In genomic region chr2:27671633-27672091, GRCm38 (mm10) we compare ENCODE assay signal across 7 mouse cellular contexts. TPM values are rescaled to one million over a fixed set of nuclear protein-coding genes. Genes with fewer than 3 reads are reported as not detected.
DNase-seq lines count a peak whose midpoint lies in the region; ATAC-seq and TF ChIP-seq lines count a peak whose summit lies in the region.

No protein-coding gene starts in this region.

- no peaks in the 10 kb centered on the region for H3K9me3 ChIP-seq in hindbrain, embryonic 11.5 days (ENCODE audit: control insufficient read depth, low read length)
- no peaks in the 10 kb centered on the region for H3K9me3 ChIP-seq in limb, embryonic 12.5 days

- no peaks in the 10 kb centered on the region for H3K36me3 ChIP-seq in hindbrain, embryonic 11.5 days (ENCODE audit: control insufficient read depth, insufficient read depth, low read length)
- H3K36me3 ChIP-seq in limb, embryonic 12.5 days = no peaks in the 10 kb centered on the region
- no peaks in the 10 kb centered on the region for H3K36me3 ChIP-seq in small intestine, adult 2 months (ENCODE audit: control insufficient read depth, insufficient read depth, low read length)

- H3K4me1 ChIP-seq in hindbrain, embryonic 11.5 days (replicated peaks; ENCODE audit: control insufficient read depth, insufficient read depth, low read length) = peaks cover 7% of the 10 kb centered on the region
- H3K4me1 ChIP-seq in limb, embryonic 12.5 days (replicated peaks) = peaks cover 50% of the 10 kb centered on the region
- peaks cover 44% of the 10 kb centered on the region for H3K4me1 ChIP-seq in small intestine, adult 2 months (ENCODE audit: control insufficient read depth, insufficient read depth, insufficient read length, low read length)

- peak overlapping the region; percentile 19; the same call in 1 of the 2 replicates for H3K27ac ChIP-seq in hindbrain, embryonic 11.5 days (ENCODE audit: low read depth, low read length)
- peak overlapping the region; percentile 86 for H3K27ac ChIP-seq in limb, embryonic 12.5 days
- H3K27ac ChIP-seq in small intestine, adult 2 months (ENCODE audit: insufficient read depth, low read depth, low read length) = peak overlapping the region; percentile 99

- WGBS in hindbrain, embryonic 11.5 days = 32% methylated on average over 3 of the region's 3 CpGs
- 24% methylated on average over 3 of the region's 3 CpGs for WGBS in limb, embryonic 12.5 days
- 12% methylated on average over 3 of the region's 3 CpGs for WGBS in small intestine, adult 2 months

- ATAC-seq in hindbrain, embryonic 11.5 days (ENCODE audit: low FRiP score) = no peak
- ATAC-seq in limb, embryonic 12.5 days (ENCODE audit: insufficient number of reproducible peaks, insufficient read depth, low FRiP score, low TSS enrichment, low read depth) = peak; percentile 18; the same call in 1 of the 2 replicates
- ATAC-seq in erythroblast, adult 5-6 weeks (replicated peaks; ENCODE audit: low FRiP score, poor library complexity, severe bottlenecking) = no peak

- no peaks in the 10 kb centered on the region for H3K27me3 ChIP-seq in hindbrain, embryonic 11.5 days (ENCODE audit: control insufficient read depth, insufficient read depth, low read length)
- no peaks in the 10 kb centered on the region for H3K27me3 ChIP-seq in limb, embryonic 12.5 days
- H3K27me3 ChIP-seq in small intestine, adult 2 months (ENCODE audit: control insufficient read depth, insufficient read depth, low read length) = no peaks in the 10 kb centered on the region

- peak; percentile 89 for DNase-seq in 3T3-L1 (ENCODE audit: low read depth, low spot score)
- peak; percentile 54 for DNase-seq in Muller cell, postnatal 12 days (ENCODE audit: inconsistent ontology term)
- no peak for DNase-seq in hindbrain, embryonic 11.5 days (ENCODE audit: low spot score)
- no peak for DNase-seq in B cell, adult 2 months

- no peak overlapping the region; the same call in 1 of the 2 replicates for H3K9ac ChIP-seq in hindbrain, embryonic 11.5 days (ENCODE audit: low read depth, low read length)
- peak overlapping the region; percentile 27; the same call in 1 of the 2 replicates for H3K9ac ChIP-seq in limb, embryonic 12.5 days (replicated peaks)

- TF ChIP-seq POLR2A in small intestine, adult 2 months (IDR thresholded peaks at IDR 0.05; ENCODE audit: low read depth, low read length) = no peak

- TF ChIP-seq CTCF in small intestine, adult 2 months (IDR thresholded peaks at IDR 0.05; ENCODE audit: extremely low read depth, insufficient read length, insufficient replicate concordance, low read depth, low read length) = no peak

- no peak overlapping the region for H3K4me2 ChIP-seq in hindbrain, embryonic 11.5 days (replicated peaks; ENCODE audit: low read depth, low read length)
- H3K4me2 ChIP-seq in limb, embryonic 12.5 days = peak overlapping the region; percentile 31

- no peak overlapping the region for H3K4me3 ChIP-seq in hindbrain, embryonic 11.5 days (ENCODE audit: low read depth, low read length)
- no peak overlapping the region for H3K4me3 ChIP-seq in limb, embryonic 12.5 days (replicated peaks)
- peak overlapping the region; percentile 19; the same call in 1 of the 2 replicates for H3K4me3 ChIP-seq in small intestine, adult 2 months (ENCODE audit: low read depth, low read length)

RNA-seq across cellular contexts. Expression of gene Rxra, which starts 4.6 kb away (rescaled TPM):
- 6.5 and 7.6 TPM in 2 replicates for polyA plus RNA-seq in hindbrain, embryonic 11.5 days (2014; fragmentation: Nextera tagmentation; extraction: Ambion mirVana)
- polyA plus RNA-seq in limb, embryonic 12.5 days (2016; fragmentation: Nextera tagmentation; extraction: Ambion mirVana) = 15.3 and 15.7 TPM in 2 replicates
- 48.7 and 110 TPM in 2 replicates for polyA plus RNA-seq in small intestine, adult 2 months (2012; rRNA removed)
- total RNA-seq in erythroblast, adult 5-6 weeks (2015; ENCODE audit: low replicate concordance) = 1.9 and 3.1 TPM in 2 replicates
- 2.3 and 4.6 TPM in 2 replicates for total RNA-seq in erythroblast, adult 5-6 weeks (2017; ENCODE audit: low replicate concordance)

Comparison
In these comparisons a context has a peak if more than half of its experiments do, and no peak if none do; other contexts are left out.
1. DNase-seq: peak in 3T3-L1 (single experiment) and Muller cell, postnatal 12 days (single experiment); none in hindbrain, embryonic 11.5 days (single experiment) and B cell, adult 2 months (0 of 2).
2. H3K27ac ChIP-seq: peak in every context shown above with its lines; median percentile 99 in small intestine, adult 2 months; 86 in limb, embryonic 12.5 days; 19 in hindbrain, embryonic 11.5 days.